ENCODE assay signal across 10 mouse cellular contexts in genomic region chr10:70135680-70136079, GRCm38 (mm10). TPM values are rescaled to one million over a fixed set of nuclear protein-coding genes. Genes with fewer than 3 reads are reported as not detected.
DNase-seq lines count a peak whose midpoint lies in the region; ATAC-seq and TF ChIP-seq lines count a peak whose summit lies in the region.
"Had no signal": no experiment of that assay in that cellular context is flagged by ENCODE, and none has a peak within 500 bp of the region (broad histone marks: within the 10 kb centered on the region; RNA-seq: fewer than 3 reads in every experiment).

No protein-coding gene starts in this region.

- H3K27ac ChIP-seq in liver, embryonic 11.5 days (ENCODE audit: low read depth, low read length), result no peak overlapping the region
- no peak overlapping the region for H3K27ac ChIP-seq in embryonic fibroblast, embryonic 13.5 days (ENCODE audit: insufficient read depth, low read length)
- H3K27ac ChIP-seq: liver, embryonic 15.5 days had no signal

- H3K9me3 ChIP-seq in liver, embryonic 11.5 days (ENCODE audit: control insufficient read depth, low read length), result no peaks in the 10 kb centered on the region
- H3K9me3 ChIP-seq: liver, embryonic 15.5 days had no signal

- TF ChIP-seq CTCF in embryonic fibroblast, embryonic 13.5 days (IDR thresholded peaks at IDR 0.05; ENCODE audit: borderline replicate concordance, insufficient read depth, low read length), result peak; percentile 53

- no peak for TF ChIP-seq POLR2A in embryonic fibroblast, embryonic 13.5 days (IDR thresholded peaks at IDR 0.05; ENCODE audit: low read depth, low read length)

- 78% methylated on average over 5 of the region's 5 CpGs for WGBS in liver, embryonic 11.5 days

- no peak overlapping the region for H3K9ac ChIP-seq in liver, embryonic 11.5 days (ENCODE audit: low read depth, low read length)
- H3K9ac ChIP-seq: liver, embryonic 15.5 days had no signal

- no peak overlapping the region for H3K4me2 ChIP-seq in liver, embryonic 11.5 days
- H3K4me2 ChIP-seq: liver, embryonic 15.5 days had no signal

- DNase-seq in adrenal gland, postnatal 14 days, result peak; percentile 64
- no peak for DNase-seq in adrenal gland, postnatal 4 days (ENCODE audit: low spot score in 2 of 2)
- DNase-seq in liver, result peak; percentile 80
- DNase-seq in liver, embryonic 11.5 days (ENCODE audit: low spot score), result no peak
- DNase-seq in spleen, postnatal 14 days (ENCODE audit: low spot score in 2 of 2), result peak; percentile 27 to 58
- no peak for DNase-seq in cerebellum, postnatal 25 days

- ATAC-seq in liver, embryonic 11.5 days (replicated peaks; ENCODE audit: low FRiP score), result no peak
- ATAC-seq in inflammation-experienced regulatory T-cells, adult 6 months, result no peak
- ATAC-seq: forebrain, embryonic 16.5 days had no signal

- 0 out of 2 replicates have a peak, but pooled peaks cover 4% of the 10 kb centered on the region for H3K36me3 ChIP-seq in liver, embryonic 11.5 days (ENCODE audit: control insufficient read depth, insufficient read depth, low read length)
- H3K36me3 ChIP-seq: liver, embryonic 15.5 days had no signal

- H3K4me3 ChIP-seq in liver, embryonic 11.5 days (ENCODE audit: low read depth, low read length), result no peak overlapping the region
- no peak overlapping the region for H3K4me3 ChIP-seq in embryonic fibroblast, embryonic 13.5 days (ENCODE audit: insufficient read depth, low read length)
- H3K4me3 ChIP-seq: liver, embryonic 15.5 days had no signal

- peaks cover 62% of the 10 kb centered on the region for H3K4me1 ChIP-seq in liver, embryonic 11.5 days (replicated peaks; ENCODE audit: control insufficient read depth, insufficient read depth, low read length)
- H3K4me1 ChIP-seq in embryonic fibroblast, embryonic 13.5 days (ENCODE audit: control insufficient read depth, insufficient read depth, low read length), result 0 out of 2 replicates have a peak, but pooled peaks cover 4% of the 10 kb centered on the region

- no peaks in the 10 kb centered on the region for H3K27me3 ChIP-seq in liver, embryonic 11.5 days (replicated peaks; ENCODE audit: control insufficient read depth, insufficient read depth, low read length)
- H3K27me3 ChIP-seq: liver, embryonic 15.5 days had no signal

RNA-seq across cellular contexts. Expression of gene Ccdc6, which starts 38.8 kb away (rescaled TPM):
- total RNA-seq in adrenal gland, postnatal 14 days (2021), result 54.7 and 61.2 TPM in 2 replicates
- total RNA-seq in adrenal gland, postnatal 4 days (2021), result 10 to 100 TPM; 58.8 to 65.0 TPM
- 18.8 and 19.1 TPM in 2 replicates for polyA plus RNA-seq in liver, embryonic 11.5 days (2014; fragmentation: Nextera tagmentation; extraction: Ambion mirVana)
- 68.8 and 74.6 TPM in 2 replicates for polyA plus RNA-seq in embryonic fibroblast, embryonic 13.5 days (2011; ENCODE audit: insufficient read length, low read depth, missing spikeins)
- polyA plus RNA-seq in inflammation-experienced regulatory T-cells, adult 6 months (2017; shearing (Covaris generic)), result 10 to 100 TPM; 25.6 to 31.5 (median 27.3) TPM

Comparison
In these comparisons a context has a peak if more than half of its experiments do, and no peak if none do; other contexts are left out.
1. DNase-seq: peak in adrenal gland, postnatal 14 days (single experiment), liver (single experiment) and spleen, postnatal 14 days (2 of 2); none in adrenal gland, postnatal 4 days (0 of 2), liver, embryonic 11.5 days (single experiment) and cerebellum, postnatal 25 days (0 of 2).